19 mouse cellular contexts compared by ENCODE assay signal in the genomic region with DNA sequence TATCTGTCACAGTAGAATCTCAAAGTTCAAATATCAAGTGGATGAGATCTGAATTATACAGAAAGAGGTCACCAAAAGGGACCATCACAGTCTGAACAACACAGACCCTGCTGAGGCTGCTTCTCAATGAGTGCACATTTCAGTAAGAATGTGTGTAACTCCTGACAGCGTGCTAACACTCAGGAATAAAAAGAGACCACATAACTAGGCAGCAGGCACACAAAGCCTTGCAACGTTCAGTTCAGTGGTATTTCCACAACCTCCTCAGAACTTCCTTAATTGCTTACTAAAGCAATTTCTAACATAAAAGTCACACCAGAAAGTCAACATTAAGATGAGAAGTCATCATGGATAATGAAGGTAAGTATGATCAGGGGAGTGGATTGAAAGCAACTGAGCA.
DNase-seq lines count a peak whose midpoint lies in the region; ATAC-seq and TF ChIP-seq lines count a peak whose summit lies in the region.
"Had no signal": no experiment of that assay in that cellular context is flagged by ENCODE, and none has a peak within 500 bp of the region (broad histone marks: within the 10 kb centered on the region; RNA-seq: fewer than 3 reads in every experiment).

No protein-coding gene starts in this region.

- H3K4me1 ChIP-seq in midbrain, embryonic 11.5 days (ENCODE audit: control insufficient read depth, insufficient read depth, low read length), result no peaks in the 10 kb centered on the region
- no peaks in the 10 kb centered on the region for H3K4me1 ChIP-seq in midbrain, postnatal 0 days (ENCODE audit: insufficient read depth, low read length)

- TF ChIP-seq CTCF in midbrain, postnatal 0 days (IDR thresholded peaks at IDR 0.05), result no peak

- WGBS in midbrain, embryonic 11.5 days, result 85% methylated on average over 2 of the region's 2 CpGs
- WGBS in midbrain, postnatal 0 days, result 78% methylated on average over 2 of the region's 2 CpGs

- H3K9ac ChIP-seq in midbrain, embryonic 11.5 days (ENCODE audit: low read length), result no peak overlapping the region
- no peak overlapping the region for H3K9ac ChIP-seq in midbrain, postnatal 0 days (replicated peaks; ENCODE audit: low read length, poor library complexity, severe bottlenecking)

- H3K4me3 ChIP-seq in midbrain, embryonic 11.5 days (ENCODE audit: low read depth, low read length), result no peak overlapping the region
- H3K4me3 ChIP-seq in midbrain, postnatal 0 days (ENCODE audit: low read depth, low read length), result no peak overlapping the region

- H3K9me3 ChIP-seq in midbrain, embryonic 11.5 days (ENCODE audit: control insufficient read depth, low read length), result no peaks in the 10 kb centered on the region
- H3K9me3 ChIP-seq in midbrain, postnatal 0 days (ENCODE audit: low read length), result no peaks in the 10 kb centered on the region
- H3K9me3 ChIP-seq: G1E had no signal

- H3K27me3 ChIP-seq in midbrain, embryonic 11.5 days (ENCODE audit: control insufficient read depth, insufficient read depth, low read length), result no peaks in the 10 kb centered on the region
- H3K27me3 ChIP-seq in midbrain, postnatal 0 days (ENCODE audit: insufficient read depth, low read length), result no peaks in the 10 kb centered on the region
- H3K27me3 ChIP-seq: CH12.LX had no signal

- H3K36me3 ChIP-seq in midbrain, embryonic 11.5 days (ENCODE audit: control insufficient read depth, insufficient read depth, low read length), result no peaks in the 10 kb centered on the region
- H3K36me3 ChIP-seq in midbrain, postnatal 0 days (ENCODE audit: insufficient read depth, low read length), result no peaks in the 10 kb centered on the region
- H3K36me3 ChIP-seq: G1E had no signal

- intact Hi-C loops in heart, postnatal 25 days (cut with DNase I), result no loop called here

- no peak for ATAC-seq in midbrain, embryonic 11.5 days (ENCODE audit: low FRiP score)
- ATAC-seq in midbrain, postnatal 0 days (ENCODE audit: low FRiP score), result no peak
- ATAC-seq: activated CD4-positive, CD25-positive, alpha-beta regulatory T cell, adult 4 months; CD4-positive, CD25-positive, alpha-beta regulatory T cell, adult 4 months; Patski had no signal

- no peak overlapping the region for H3K4me2 ChIP-seq in midbrain, embryonic 11.5 days
- no peak overlapping the region for H3K4me2 ChIP-seq in midbrain, postnatal 0 days (ENCODE audit: low read depth, low read length, poor library complexity, severe bottlenecking)

- no peak overlapping the region for H3K27ac ChIP-seq in midbrain, embryonic 11.5 days (ENCODE audit: low read depth, low read length)
- H3K27ac ChIP-seq in midbrain, postnatal 0 days (ENCODE audit: low read depth, low read length), result no peak overlapping the region

- DNase-seq in heart, adult 11 months, result peak; percentile 56
- no peak for DNase-seq in heart, postnatal 25 days (ENCODE audit: low spot score)
- DNase-seq in midbrain, embryonic 11.5 days (ENCODE audit: low spot score, missing footprints), result peak; percentile 69
- DNase-seq in midbrain, postnatal 0 days (ENCODE audit: low spot score), result no peak
- DNase-seq: adrenal gland, adult 2 months; adrenal gland, adult 8-10 months; adrenal gland, postnatal 10 days; adrenal gland, postnatal 14 days; adrenal gland, postnatal 25 days; adrenal gland, postnatal 36 days; B cell, adult 2 months; cerebellum, adult 11 months; cerebellum, adult 11-12 months; cerebellum, adult 18-20 months had no signal

Comparison
In these comparisons a context has a peak if more than half of its experiments do, and no peak if none do; other contexts are left out.
1. DNase-seq: peak in heart, adult 11 months (single experiment) and midbrain, embryonic 11.5 days (single experiment); none in heart, postnatal 25 days (single experiment) and midbrain, postnatal 0 days (single experiment).